Mouse (Mus musculus) spleen, adult 12 weeks (tissue): ENCODE measurements around the gene Cttn.

ENCODE experiments used
- DNase-seq: peaks from one replicate; pipeline ENCODE4 v3.0.0; 2022; ENCODE audit warnings: low spot score

Gene Cttn

DNA sequence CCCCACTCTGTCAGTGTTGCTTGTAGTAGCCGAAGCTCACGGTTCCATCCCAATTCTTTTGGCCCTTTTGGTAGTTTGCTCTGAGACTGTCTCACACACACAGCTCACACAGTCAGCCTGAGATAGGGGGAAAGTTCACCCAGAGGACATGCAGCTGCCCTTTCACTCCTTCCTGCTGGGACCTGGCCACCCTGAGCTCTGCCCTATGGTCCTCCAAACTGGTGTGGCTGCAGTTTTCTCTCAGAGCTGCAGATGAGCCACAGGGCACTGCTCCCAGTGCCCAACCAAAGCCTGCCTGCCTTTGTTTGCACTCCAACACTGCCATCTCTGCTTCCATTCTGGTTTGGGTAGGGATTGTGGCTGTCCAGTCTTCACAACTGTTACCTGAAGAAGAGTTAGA is 81.1 kb downstream of the Cttn start:
- no peak for DNase-seq

- DNase-seq = no peak
Measured at GRCm38 (mm10) chr7:144387537-144387936, 83.3 kb downstream of the Cttn start.
